Mouse (Mus musculus): ENCODE measurements around the gene Oosp2. TPM values are rescaled to one million over a fixed set of nuclear protein-coding genes. Genes with fewer than 3 reads are reported as not detected.

Oosp2 gene
- polyA plus RNA-seq, 1 experiment from 2014 or later, result not detected

DNA sequence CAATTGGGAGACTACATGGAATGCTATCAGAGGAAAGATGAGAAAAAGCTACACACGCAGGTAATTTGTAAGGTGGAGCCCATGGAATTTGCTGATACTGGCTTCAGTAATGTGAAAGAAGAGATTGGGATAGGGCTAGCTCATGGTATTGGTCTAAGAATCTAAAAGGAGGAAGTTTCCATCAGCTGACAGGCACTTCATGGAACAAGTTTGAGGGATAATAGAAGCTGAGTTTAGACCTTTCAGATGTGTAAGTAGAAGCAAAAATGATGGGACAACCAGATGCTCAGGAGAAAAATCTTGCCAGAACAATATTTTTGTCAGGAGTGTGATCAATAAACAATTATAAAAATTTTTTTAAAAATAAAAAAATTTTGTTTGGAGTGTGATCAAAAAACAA lies 26.6 kb downstream of the Oosp2 start:
- H3K4me3 ChIP-seq, result no peak overlapping the region
- no peak overlapping the region for H3K27ac ChIP-seq
- no peak overlapping the region for H3K4me2 ChIP-seq
- 82% methylated on average over 1 of the region's 1 CpGs for WGBS
- no peak for ATAC-seq (replicated peaks)
- H3K9ac ChIP-seq, result no peak overlapping the region
- no peaks in the 10 kb centered on the region for H3K36me3 ChIP-seq (replicated peaks)
- H3K4me1 ChIP-seq, result no peaks in the 10 kb centered on the region
- H3K27me3 ChIP-seq (replicated peaks), result no peaks in the 10 kb centered on the region
- H3K9me3 ChIP-seq, result no peaks in the 10 kb centered on the region

DNA sequence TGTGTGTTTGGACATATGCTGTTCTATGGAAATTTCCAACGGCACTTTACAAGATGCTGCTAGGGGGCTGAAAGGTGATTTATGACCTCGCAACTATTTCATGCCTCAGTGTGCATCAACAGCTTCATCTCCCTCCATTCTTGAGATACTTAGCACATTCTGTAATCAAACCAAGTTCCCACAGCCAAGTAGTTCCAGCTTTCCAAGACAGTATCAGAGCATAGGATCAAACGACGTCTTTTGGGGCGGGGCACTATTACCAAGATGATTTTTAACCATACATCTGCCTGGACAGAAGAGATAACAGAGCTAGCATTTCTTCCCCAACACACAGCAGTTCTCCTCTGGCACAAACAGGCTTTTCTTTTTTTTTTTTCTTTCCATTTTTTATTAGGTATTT lies 35.1 kb downstream of the Oosp2 start:
- H3K27ac ChIP-seq, result no peak overlapping the region
- no peaks in the 10 kb centered on the region for H3K4me1 ChIP-seq
- no peak overlapping the region for H3K9ac ChIP-seq
- no peaks in the 10 kb centered on the region for H3K9me3 ChIP-seq
- H3K36me3 ChIP-seq (replicated peaks), result no peaks in the 10 kb centered on the region
- WGBS, result 88% methylated on average over 5 of the region's 5 CpGs
- ATAC-seq (replicated peaks), result no peak
- H3K4me2 ChIP-seq, result no peak overlapping the region
- no peak overlapping the region for H3K4me3 ChIP-seq
- H3K27me3 ChIP-seq (replicated peaks), result no peaks in the 10 kb centered on the region

DNA sequence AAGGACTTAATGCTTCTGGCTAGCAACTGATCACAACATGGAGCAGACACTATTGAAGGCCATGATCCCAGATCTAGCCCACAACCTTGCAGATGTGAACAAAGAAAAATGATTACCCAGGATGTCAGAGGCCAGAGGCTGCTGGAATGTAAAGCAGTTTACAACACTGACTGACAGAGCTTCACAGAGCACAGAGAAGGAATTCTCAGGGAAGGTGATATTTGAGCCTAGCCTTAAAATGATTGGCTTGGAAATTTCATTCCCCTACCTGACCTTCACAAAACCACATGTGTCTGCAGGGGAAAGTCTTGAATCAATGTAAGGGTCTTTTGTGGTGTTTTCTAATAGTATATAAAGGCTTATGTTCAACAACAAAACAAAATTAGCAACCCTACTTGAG lies 35.6 kb downstream of the Oosp2 start:
- no peak for ATAC-seq (replicated peaks)
- Histone ChIP-seq H3K4me1 (no peaks in the 10 kb centered on the region), H3K27me3 (replicated peaks) (no peaks in the 10 kb centered on the region), H3K4me3 (no peak overlapping the region), H3K9ac (no peak overlapping the region), H3K36me3 (replicated peaks) (no peaks in the 10 kb centered on the region), H3K4me2 (no peak overlapping the region), H3K27ac (no peak overlapping the region), H3K9me3 (no peaks in the 10 kb centered on the region)

DNA sequence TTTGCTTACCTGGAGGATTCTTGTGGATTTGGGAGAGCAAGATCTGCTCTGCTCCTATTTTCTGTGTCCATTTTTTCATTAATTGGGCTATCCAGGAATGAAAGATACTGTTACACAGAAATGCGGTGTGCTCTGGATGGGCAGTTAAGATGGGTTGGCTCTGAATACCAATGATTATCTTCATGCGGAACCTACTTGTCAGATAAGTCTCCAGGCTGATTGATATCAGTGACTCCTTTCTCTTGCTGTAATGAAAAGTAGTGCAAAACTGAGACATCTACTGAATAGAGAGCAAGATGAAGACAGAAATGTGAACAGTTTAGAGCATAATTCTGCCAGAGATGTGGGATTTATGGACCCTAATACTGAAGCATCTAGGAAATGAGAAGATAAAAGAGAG lies 36.8 kb downstream of the Oosp2 start, which contains the start of gene Ms4a2:
Ms4a2 (minus strand) TSS at position 169 of the 400 bp plus-strand sequence.
- H3K4me2 ChIP-seq, result no peak within 1 kb of the TSS
- ATAC-seq (replicated peaks), result no peak
- no peaks in the 10 kb centered on the region for H3K36me3 ChIP-seq (replicated peaks)
- no peak within 1 kb of the TSS for H3K4me3 ChIP-seq
- no peak within 1 kb of the TSS for H3K9ac ChIP-seq
- H3K4me1 ChIP-seq, result no peaks in the 10 kb centered on the region
- H3K9me3 ChIP-seq, result no peaks in the 10 kb centered on the region
- WGBS, result 86% methylated on average over 2 of the region's 2 CpGs
- H3K27me3 ChIP-seq (replicated peaks), result no peaks in the 10 kb centered on the region
- no peak within 1 kb of the TSS for H3K27ac ChIP-seq

DNA sequence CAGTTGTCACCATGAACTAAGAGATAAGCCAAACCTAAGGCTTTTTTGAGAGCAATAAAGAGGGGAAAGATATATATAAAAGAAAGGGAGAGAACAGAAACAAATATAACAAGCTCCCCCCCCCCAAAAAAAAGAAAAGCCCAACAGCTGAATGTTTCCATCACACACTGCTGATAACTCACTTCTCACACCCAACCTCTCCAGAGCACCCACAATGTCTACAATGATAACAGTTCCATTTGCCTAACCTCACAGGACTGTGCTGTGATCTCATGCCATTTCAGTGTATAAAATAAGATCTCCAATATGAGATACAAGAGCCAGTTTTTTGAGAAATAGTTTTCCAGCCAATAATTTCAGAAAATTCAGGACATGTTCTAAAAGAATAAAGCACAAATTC lies 42.4 kb downstream of the Oosp2 start:
- Histone ChIP-seq H3K36me3 (replicated peaks) (no peaks in the 10 kb centered on the region), H3K4me1 (no peaks in the 10 kb centered on the region), H3K27ac (no peak overlapping the region), H3K9me3 (no peaks in the 10 kb centered on the region), H3K9ac (no peak overlapping the region), H3K4me2 (no peak overlapping the region), H3K27me3 (replicated peaks) (no peaks in the 10 kb centered on the region), H3K4me3 (no peak overlapping the region)
- no peak for ATAC-seq (replicated peaks)

DNA sequence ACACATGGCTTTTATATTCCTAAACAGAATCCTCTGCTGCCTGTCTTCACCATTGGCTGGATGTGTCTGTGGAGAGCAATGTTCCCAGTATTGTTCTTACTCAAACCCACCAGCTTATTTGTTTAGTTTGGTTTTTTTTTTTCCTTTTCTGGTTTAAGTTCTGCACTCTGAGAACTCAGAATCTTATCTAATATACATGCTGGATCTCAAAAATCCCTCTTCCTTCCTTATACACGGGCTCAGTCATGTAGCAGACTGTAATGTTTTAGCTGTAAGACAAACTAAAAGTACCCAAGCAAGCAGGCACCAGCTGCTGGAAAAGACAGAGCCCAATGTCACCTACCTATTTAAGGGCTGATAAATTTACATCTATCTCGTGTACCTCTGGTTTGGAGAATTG lies 45.6 kb downstream of the Oosp2 start:
- Histone ChIP-seq H3K36me3 (replicated peaks) (no peaks in the 10 kb centered on the region), H3K27ac (no peak overlapping the region), H3K4me3 (no peak overlapping the region), H3K9me3 (no peaks in the 10 kb centered on the region), H3K27me3 (replicated peaks) (no peaks in the 10 kb centered on the region), H3K4me1 (no peaks in the 10 kb centered on the region), H3K4me2 (no peak overlapping the region), H3K9ac (no peak overlapping the region)
- WGBS, result 72% methylated on average over 2 of the region's 2 CpGs
- ATAC-seq (replicated peaks), result no peak

DNA sequence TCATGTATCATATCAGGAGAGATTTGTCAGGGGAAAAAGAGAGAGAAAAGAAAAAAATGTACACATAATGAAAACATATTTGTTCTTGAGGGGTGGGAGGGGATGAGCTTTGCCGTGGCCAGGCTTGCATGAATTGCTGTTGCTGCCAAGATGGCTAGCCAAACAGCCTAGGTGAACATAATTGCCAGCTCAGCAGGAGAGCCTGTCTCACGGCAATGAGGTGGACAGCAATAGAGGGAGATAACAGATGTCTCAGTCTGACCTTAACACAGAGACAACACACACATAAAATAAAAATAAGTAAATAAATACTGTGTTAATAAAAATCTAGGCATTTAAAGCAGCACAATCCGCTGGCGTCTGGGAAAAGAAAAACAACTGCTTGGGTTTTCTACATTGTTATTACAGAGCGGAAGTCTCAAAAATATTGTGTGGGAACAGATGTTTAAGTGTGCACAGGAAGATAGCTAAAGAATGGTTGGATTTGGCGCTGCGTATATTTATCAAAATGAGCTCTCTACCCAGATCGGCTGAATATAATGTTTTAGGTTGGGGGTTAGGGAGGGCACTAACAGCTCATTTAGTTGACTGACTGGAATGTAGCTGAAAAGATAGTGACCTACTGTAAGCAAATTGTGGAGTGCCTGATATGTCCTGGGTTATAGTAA lies 46.4 kb downstream of the Oosp2 start:
- Histone ChIP-seq H3K4me2 (no peak overlapping the region), H3K4me3 (no peak overlapping the region), H3K27me3 (replicated peaks) (no peaks in the 10 kb centered on the region), H3K9me3 (no peaks in the 10 kb centered on the region), H3K9ac (no peak overlapping the region), H3K36me3 (replicated peaks) (no peaks in the 10 kb centered on the region), H3K4me1 (no peaks in the 10 kb centered on the region), H3K27ac (no peak overlapping the region)
- WGBS, result 76% methylated on average over 8 of the region's 8 CpGs
- ATAC-seq (replicated peaks), result no peak

DNA sequence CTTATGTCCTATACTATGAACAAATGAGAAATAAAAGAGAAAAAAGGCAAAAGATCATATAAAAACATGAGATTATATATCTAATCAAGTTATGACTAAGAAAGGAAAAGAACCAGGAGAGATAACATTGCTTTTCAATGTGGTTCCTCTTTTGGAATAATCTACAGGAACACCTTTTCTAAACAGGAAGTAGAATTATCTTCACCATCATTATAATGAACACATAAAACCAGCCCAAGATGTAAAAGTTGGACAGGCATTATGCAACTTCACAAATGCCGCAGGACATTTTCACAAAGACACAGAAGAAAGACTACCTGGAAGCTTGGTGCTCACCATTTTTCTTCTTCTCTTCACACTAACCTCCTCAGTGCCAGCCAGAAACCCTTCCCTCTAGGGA lies 47.3 kb downstream of the Oosp2 start:
- Histone ChIP-seq H3K4me1 (no peaks in the 10 kb centered on the region), H3K27me3 (replicated peaks) (no peaks in the 10 kb centered on the region), H3K4me3 (no peak overlapping the region), H3K27ac (no peak overlapping the region), H3K36me3 (replicated peaks) (no peaks in the 10 kb centered on the region), H3K9ac (no peak overlapping the region), H3K4me2 (no peak overlapping the region), H3K9me3 (no peaks in the 10 kb centered on the region)
- no peak for ATAC-seq (replicated peaks)
- WGBS, result 100% methylated on average over 1 of the region's 1 CpGs

DNA sequence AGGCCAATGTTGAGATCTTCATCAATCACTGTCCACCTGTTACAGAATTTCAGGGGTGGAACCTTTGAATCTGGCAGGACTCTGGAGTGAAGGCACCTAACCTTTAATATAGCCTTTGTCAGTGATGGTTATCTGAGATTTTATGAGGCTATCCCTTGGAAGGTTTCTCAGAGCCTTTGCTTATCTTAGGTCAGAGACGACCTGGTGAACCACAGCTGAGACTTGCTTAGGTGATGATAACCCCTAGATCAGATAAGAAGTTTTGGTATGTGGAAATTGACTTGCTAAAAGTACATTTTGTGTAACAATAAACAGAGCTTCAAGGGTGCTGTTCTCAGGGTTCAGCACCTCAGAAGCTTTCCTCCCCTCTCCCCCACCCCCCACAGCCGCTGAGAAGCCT lies 48.1 kb downstream of the Oosp2 start:
- H3K9ac ChIP-seq, result no peak overlapping the region
- 62% methylated on average over 2 of the region's 2 CpGs for WGBS
- H3K27me3 ChIP-seq (replicated peaks), result no peaks in the 10 kb centered on the region
- no peak overlapping the region for H3K27ac ChIP-seq
- no peak overlapping the region for H3K4me2 ChIP-seq
- H3K4me3 ChIP-seq, result no peak overlapping the region
- no peaks in the 10 kb centered on the region for H3K36me3 ChIP-seq (replicated peaks)
- H3K9me3 ChIP-seq, result no peaks in the 10 kb centered on the region
- H3K4me1 ChIP-seq, result no peaks in the 10 kb centered on the region
- ATAC-seq (replicated peaks), result no peak

DNA sequence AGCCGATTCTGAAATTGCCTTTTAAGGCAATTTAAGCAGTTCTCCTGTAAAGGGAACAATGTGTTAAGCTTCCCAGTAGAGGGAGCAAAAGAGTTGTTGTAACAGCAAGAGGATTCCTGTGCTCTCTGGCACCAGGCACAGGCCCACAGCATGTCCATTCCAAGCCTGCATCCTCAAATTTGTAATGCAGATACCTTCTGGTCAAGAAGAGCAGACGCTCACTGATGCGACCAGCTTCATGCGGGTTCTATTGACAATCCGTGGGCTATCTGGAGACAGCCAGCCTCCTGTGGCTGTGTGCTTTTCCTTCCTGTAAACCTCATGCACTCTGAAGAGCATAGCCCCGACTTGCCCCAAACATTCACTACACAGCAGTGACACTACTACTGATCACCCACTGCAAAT lies 48.8 kb downstream of the Oosp2 start:
- H3K9ac ChIP-seq, result 0 out of 2 replicates have a peak overlapping the region, but pooled peaks have one; percentile 8
- ATAC-seq (replicated peaks), result peak; percentile 93

DNA sequence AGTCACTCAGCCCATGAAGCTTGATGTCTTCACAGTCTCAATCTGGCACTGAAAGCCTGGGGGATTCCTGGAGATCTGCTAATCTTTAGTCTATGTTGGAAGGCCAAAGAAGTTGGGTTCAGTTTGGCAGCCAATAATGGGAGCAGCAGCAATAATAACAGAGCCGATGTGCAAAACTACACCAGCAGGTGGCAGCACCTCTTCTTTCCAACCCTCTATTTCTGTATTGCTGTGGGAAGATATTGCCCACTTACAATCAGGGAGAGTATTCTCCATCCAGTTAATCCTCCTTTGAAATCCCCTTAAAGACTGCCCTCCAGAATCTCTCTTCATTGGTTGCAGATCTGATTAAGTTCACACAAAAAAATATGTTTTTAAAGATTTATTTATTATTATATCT lies 52.2 kb downstream of the Oosp2 start:
- peak; percentile 70 for ATAC-seq (replicated peaks)
- H3K9me3 ChIP-seq, result no peaks in the 10 kb centered on the region
- no peaks in the 10 kb centered on the region for H3K36me3 ChIP-seq (replicated peaks)
- WGBS, result 4% methylated on average over 1 of the region's 1 CpGs
- no peaks in the 10 kb centered on the region for H3K4me1 ChIP-seq
- no peak overlapping the region for H3K4me3 ChIP-seq
- no peaks in the 10 kb centered on the region for H3K27me3 ChIP-seq (replicated peaks)
- H3K27ac ChIP-seq, result no peak overlapping the region
- no peak overlapping the region for H3K9ac ChIP-seq
- H3K4me2 ChIP-seq, result no peak overlapping the region

More for the DNA sequence above, 48.8 kb downstream of the Oosp2 start:
- WGBS, result 28% methylated on average over 6 of the region's 6 CpGs
- H3K27ac ChIP-seq, result no peak overlapping the region
- H3K27me3 ChIP-seq (replicated peaks), result no peaks in the 10 kb centered on the region
- H3K4me1 ChIP-seq, result no peaks in the 10 kb centered on the region
- H3K36me3 ChIP-seq (replicated peaks), result no peaks in the 10 kb centered on the region
- no peak overlapping the region for H3K4me3 ChIP-seq
- H3K4me2 ChIP-seq, result no peak overlapping the region
- H3K9me3 ChIP-seq, result no peaks in the 10 kb centered on the region

DNA sequence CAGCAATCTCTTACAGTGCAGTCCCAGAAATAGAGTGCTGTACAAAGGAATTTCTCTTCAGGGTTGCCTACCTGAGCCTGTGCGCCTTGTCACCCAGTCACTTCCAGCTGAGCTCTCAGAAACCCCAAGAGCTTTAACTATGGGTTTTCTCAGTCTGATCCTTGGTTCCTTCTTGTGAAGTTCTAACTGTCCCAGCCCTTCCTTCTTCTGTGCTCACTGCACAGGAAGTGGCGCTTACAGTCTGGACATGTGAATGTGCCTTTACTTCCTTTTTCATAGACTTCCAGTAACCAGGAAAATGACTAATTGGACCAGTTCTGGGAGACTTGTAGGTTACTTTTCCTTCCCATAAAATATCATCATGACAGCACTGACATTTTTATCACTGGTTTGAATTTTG lies 55.8 kb downstream of the Oosp2 start, which contains the start of gene Ms4a6d:
Ms4a6d (minus strand) TSS at position 247 of the 400 bp plus-strand sequence.
- H3K9me3 ChIP-seq, result no peaks in the 10 kb centered on the region

DNA sequence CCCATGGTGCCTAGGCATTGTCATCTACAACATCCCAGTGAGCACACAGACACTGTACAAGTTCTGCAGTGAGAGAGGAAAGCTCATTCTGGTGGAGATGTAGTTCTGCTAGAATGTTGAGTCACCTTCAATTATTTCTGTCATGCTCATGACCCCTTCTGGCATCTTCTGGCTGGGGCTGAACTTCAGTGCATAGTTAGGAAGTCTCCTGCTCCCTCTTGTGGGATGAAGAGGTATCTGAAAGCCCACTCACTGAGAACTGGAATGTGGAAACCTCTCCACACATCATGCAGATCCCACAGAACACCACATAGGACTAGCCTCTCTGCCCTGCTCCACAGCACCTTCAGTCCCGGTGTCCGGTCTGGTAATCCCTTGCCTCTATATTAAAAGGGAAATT lies 58.3 kb downstream of the Oosp2 start:
- no peaks in the 10 kb centered on the region for H3K4me1 ChIP-seq
- H3K4me2 ChIP-seq, result no peak overlapping the region
- ATAC-seq (replicated peaks), result no peak
- WGBS, result 91% methylated on average over 2 of the region's 2 CpGs
- H3K9me3 ChIP-seq, result no peaks in the 10 kb centered on the region
- no peaks in the 10 kb centered on the region for H3K36me3 ChIP-seq (replicated peaks)
- no peaks in the 10 kb centered on the region for H3K27me3 ChIP-seq (replicated peaks)
- no peak overlapping the region for H3K4me3 ChIP-seq
- H3K9ac ChIP-seq, result no peak overlapping the region
- H3K27ac ChIP-seq, result no peak overlapping the region

More for the DNA sequence above, 55.8 kb downstream of the Oosp2 start, which contains the start of gene Ms4a6d:
- no peak within 1 kb of the TSS for H3K9ac ChIP-seq
- H3K4me2 ChIP-seq, result no peak within 1 kb of the TSS
- no peaks in the 10 kb centered on the region for H3K36me3 ChIP-seq (replicated peaks)
- ATAC-seq (replicated peaks), result no peak
- no peaks in the 10 kb centered on the region for H3K27me3 ChIP-seq (replicated peaks)
- WGBS, result 93% methylated on average over 2 of the region's 2 CpGs
- H3K4me1 ChIP-seq, result no peaks in the 10 kb centered on the region
- H3K27ac ChIP-seq, result no peak within 1 kb of the TSS
- no peak within 1 kb of the TSS for H3K4me3 ChIP-seq
